Mouse (Mus musculus) monocyte, adult 59 days (primary cell): ENCODE data around the gene Pxt1. TPM values are rescaled to one million over a fixed set of nuclear protein-coding genes. Genes with fewer than 3 reads are reported as not detected.

Experiments
- total RNA-seq, 2 experiments: library from RNA; stranded (reverse); gene quantifications; one replicate each; pipeline ENCODE4 v1.2.4; 2023

Pxt1 gene
- not detected for total RNA-seq

GRCm38 (mm10) chr17:28943740-28944139, at the start of gene Pxt1:
Gene Pxt1 (minus strand): TSS chr17:28943840.

DNA sequence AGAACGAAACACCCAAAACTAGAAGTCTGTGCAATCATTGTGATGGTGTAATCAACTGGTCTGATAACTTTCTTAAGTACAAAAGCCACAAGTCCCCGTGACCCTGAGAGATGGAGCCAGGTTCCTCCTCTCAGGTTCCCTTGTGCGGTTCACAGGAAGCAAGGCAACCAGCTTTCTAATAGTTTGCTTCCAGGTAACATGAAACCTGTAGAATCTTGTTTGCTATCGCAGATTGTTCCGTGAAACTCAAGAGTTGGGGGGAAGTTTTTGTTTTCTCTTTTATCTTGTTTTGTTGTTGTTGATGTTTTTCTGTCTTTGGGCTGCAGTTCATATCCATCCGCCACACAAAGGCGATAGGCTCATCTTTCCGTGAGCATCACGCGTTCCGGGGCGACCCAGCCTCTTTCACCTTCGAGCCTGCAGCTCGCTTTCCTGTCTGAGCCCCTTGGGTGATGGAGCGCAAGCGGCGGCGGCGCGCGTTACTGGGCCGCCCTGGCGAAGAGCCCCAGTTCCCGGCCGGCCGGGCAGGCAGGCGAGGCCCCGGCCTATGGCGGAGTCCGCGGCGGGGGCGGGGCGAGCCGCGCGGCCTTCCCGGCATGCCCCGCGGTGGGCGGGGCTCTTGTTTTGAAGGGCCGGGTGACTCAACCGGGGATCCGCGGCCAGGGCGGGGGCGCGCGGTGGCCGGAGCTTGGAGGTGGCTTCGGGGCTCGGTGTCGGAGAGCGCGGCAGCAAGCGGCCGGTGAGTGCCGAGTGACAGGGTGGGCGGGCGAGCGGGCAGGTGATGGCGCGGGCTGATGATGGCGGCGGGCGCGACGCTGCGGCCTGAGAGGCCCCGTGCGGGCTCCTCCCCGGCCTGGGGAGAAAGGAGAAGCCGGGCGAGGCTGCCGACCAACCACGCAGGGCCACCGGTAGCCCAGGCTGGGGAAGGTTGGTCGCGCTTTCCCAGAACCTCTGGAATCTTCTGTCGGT, 8.5 kb upstream of the Pxt1 start, which contains the start of gene Kctd20:
TSS of gene Kctd20 (plus strand) at position 120 of the 969 bp plus-strand sequence.

DNA sequence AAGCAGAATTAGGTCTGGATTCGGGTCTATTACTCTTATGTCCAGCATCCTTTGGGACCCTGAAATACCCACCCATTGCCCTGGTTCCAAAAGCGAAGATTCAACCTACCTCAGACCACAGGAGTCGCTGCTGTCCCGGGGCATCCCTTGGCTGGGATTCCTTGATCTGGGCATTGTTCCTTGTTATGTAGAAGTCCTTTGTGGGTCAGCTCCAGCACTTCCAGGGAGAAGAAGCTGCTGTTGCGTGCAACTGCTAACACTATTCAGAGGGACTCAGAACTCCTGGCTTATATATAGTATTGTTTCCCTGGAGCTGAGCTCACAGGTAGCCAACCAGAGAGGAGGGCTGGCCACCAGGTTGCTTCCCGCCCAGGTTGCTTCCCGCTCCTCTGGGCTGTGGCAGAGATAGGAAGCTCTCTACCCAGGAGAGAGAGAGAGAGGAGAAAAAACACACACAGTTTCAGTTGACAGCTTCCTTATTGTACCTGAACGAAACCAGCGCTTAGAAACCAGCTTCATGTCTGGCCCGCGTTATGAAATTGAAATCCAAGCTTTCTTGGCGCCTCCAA, 28.5 kb downstream of the Pxt1 start, which contains the start of gene 4930539E08Rik:
TSS of gene 4930539E08Rik (minus strand) at position 265 of the 569 bp plus-strand sequence.

Other genes starting within 250 kb of the Pxt1 start
- 10 to 100 TPM; 22.7 to 23.6 TPM for gene AC170998.1, start 217.8 kb downstream of the Pxt1 start, total RNA-seq
- gene Mapk13, start 174.5 kb downstream of the Pxt1 start, total RNA-seq: 1 to 10 TPM; 4.6 to 5.9 TPM
- 10 to 100 TPM; 42.3 to 46.6 TPM for gene Brpf3, start 142.8 kb downstream of the Pxt1 start, total RNA-seq
- gene Pnpla1, start 85.4 kb downstream of the Pxt1 start, total RNA-seq: not detected
- gene 4930539E08Rik, start 28.5 kb downstream of the Pxt1 start, total RNA-seq: under 1 TPM in 1 of 2 experiments, not detected in 1; 0.13 TPM
- gene Kctd20, start 8.1 kb upstream of the Pxt1 start, total RNA-seq: 100 to 1,000 TPM; 109 to 122 TPM
- 100 to 1,000 TPM; 382 to 410 TPM for gene Stk38, start 64.2 kb upstream of the Pxt1 start, total RNA-seq
- 100 to 1,000 TPM; 322 to 336 TPM for gene Srsf3, start 88.8 kb upstream of the Pxt1 start, total RNA-seq
- 100 to 1,000 TPM; 143 to 144 TPM for gene Cdkn1a, start 147.1 kb upstream of the Pxt1 start, total RNA-seq
- gene Rab44, start 170.3 kb upstream of the Pxt1 start, total RNA-seq: 10 to 100 TPM; 19.2 to 34.7 TPM